Mouse (Mus musculus): ENCODE data around the gene 2010111I01Rik. TPM values are rescaled to one million over a fixed set of nuclear protein-coding genes. Genes with fewer than 3 reads are reported as not detected.

Gene 2010111I01Rik
- polyA plus RNA-seq, 1 experiment from 2014 or later = 30.5 TPM

- Histone ChIP-seq H3K4me1 (replicated peaks; ENCODE audit: control insufficient read depth, insufficient read depth, low read length) (peaks cover 6% of the 10 kb centered on the region), H3K27ac (ENCODE audit: low read length) (no peak overlapping the region), H3K36me3 (ENCODE audit: control insufficient read depth, insufficient read depth) (no peaks in the 10 kb centered on the region), H3K9ac (replicated peaks; ENCODE audit: low read depth, low read length) (no peak overlapping the region), H3K9me3 (ENCODE audit: control insufficient read depth, low read length) (no peaks in the 10 kb centered on the region), H3K4me2 (ENCODE audit: low read length) (no peak overlapping the region), H3K4me3 (replicated peaks; ENCODE audit: low read length) (no peak overlapping the region), H3K27me3 (replicated peaks; ENCODE audit: control insufficient read depth, insufficient read depth, low read length) (no peaks in the 10 kb centered on the region)
- WGBS = 82% methylated on average over 8 of the region's 8 CpGs
- no peak for ATAC-seq
Measured at GRCm38 (mm10) chr13:63249741-63250431, 285.2 kb downstream of the 2010111I01Rik start.

- Histone ChIP-seq H3K4me3 (replicated peaks; ENCODE audit: low read length) (no peak overlapping the region), H3K36me3 (ENCODE audit: control insufficient read depth, insufficient read depth) (no peaks in the 10 kb centered on the region), H3K4me1 (replicated peaks; ENCODE audit: control insufficient read depth, insufficient read depth, low read length) (peaks cover 1% of the 10 kb centered on the region), H3K4me2 (ENCODE audit: low read length) (no peak overlapping the region), H3K9ac (replicated peaks; ENCODE audit: low read depth, low read length) (no peak overlapping the region), H3K27ac (ENCODE audit: low read length) (no peak overlapping the region), H3K27me3 (replicated peaks; ENCODE audit: control insufficient read depth, insufficient read depth, low read length) (no peaks in the 10 kb centered on the region), H3K9me3 (ENCODE audit: control insufficient read depth, low read length) (no peaks in the 10 kb centered on the region)
- 89% methylated on average over 8 of the region's 8 CpGs for WGBS
- no peak for ATAC-seq
Measured at GRCm38 (mm10) chr13:63250441-63250980, 285.8 kb downstream of the 2010111I01Rik start.

GRCm38 (mm10) chr13:63251118-63251889 is 286.6 kb downstream of the 2010111I01Rik start:
- no peak overlapping the region for H3K9ac ChIP-seq (replicated peaks; ENCODE audit: low read depth, low read length)
- no peak for ATAC-seq
- WGBS = 67% methylated on average over 12 of the region's 12 CpGs

GRCm38 (mm10) chr13:63252295-63253010 is 287.8 kb downstream of the 2010111I01Rik start:
- no peaks in the 10 kb centered on the region for H3K4me1 ChIP-seq (replicated peaks; ENCODE audit: control insufficient read depth, insufficient read depth, low read length)
- no peaks in the 10 kb centered on the region for H3K36me3 ChIP-seq (ENCODE audit: control insufficient read depth, insufficient read depth)
- 96% methylated on average over 2 of the region's 2 CpGs for WGBS
- no peak overlapping the region for H3K4me3 ChIP-seq (replicated peaks; ENCODE audit: low read length)
- no peaks in the 10 kb centered on the region for H3K27me3 ChIP-seq (replicated peaks; ENCODE audit: control insufficient read depth, insufficient read depth, low read length)
- H3K9ac ChIP-seq (replicated peaks; ENCODE audit: low read depth, low read length) = no peak overlapping the region
- H3K4me2 ChIP-seq (ENCODE audit: low read length) = no peak overlapping the region
- no peak for ATAC-seq
- no peaks in the 10 kb centered on the region for H3K9me3 ChIP-seq (ENCODE audit: control insufficient read depth, low read length)
- no peak overlapping the region for H3K27ac ChIP-seq (ENCODE audit: low read length)

More at GRCm38 (mm10) chr13:63251118-63251889, 286.6 kb downstream of the 2010111I01Rik start:
- Histone ChIP-seq H3K27me3 (replicated peaks; ENCODE audit: control insufficient read depth, insufficient read depth, low read length) (no peaks in the 10 kb centered on the region), H3K36me3 (ENCODE audit: control insufficient read depth, insufficient read depth) (no peaks in the 10 kb centered on the region), H3K9me3 (ENCODE audit: control insufficient read depth, low read length) (no peaks in the 10 kb centered on the region), H3K4me1 (replicated peaks; ENCODE audit: control insufficient read depth, insufficient read depth, low read length) (no peaks in the 10 kb centered on the region), H3K4me2 (ENCODE audit: low read length) (no peak overlapping the region), H3K4me3 (replicated peaks; ENCODE audit: low read length) (no peak overlapping the region), H3K27ac (ENCODE audit: low read length) (no peak overlapping the region)

- H3K9ac ChIP-seq (replicated peaks; ENCODE audit: low read depth, low read length) = no peak overlapping the region
- H3K36me3 ChIP-seq (ENCODE audit: control insufficient read depth, insufficient read depth) = no peaks in the 10 kb centered on the region
- no peaks in the 10 kb centered on the region for H3K27me3 ChIP-seq (replicated peaks; ENCODE audit: control insufficient read depth, insufficient read depth, low read length)
- H3K4me2 ChIP-seq (ENCODE audit: low read length) = no peak overlapping the region
- H3K4me1 ChIP-seq (replicated peaks; ENCODE audit: control insufficient read depth, insufficient read depth, low read length) = no peaks in the 10 kb centered on the region
- H3K4me3 ChIP-seq (replicated peaks; ENCODE audit: low read length) = no peak overlapping the region
- 85% methylated on average over 5 of the region's 5 CpGs for WGBS
- no peak for ATAC-seq
- no peak overlapping the region for H3K27ac ChIP-seq (ENCODE audit: low read length)
- H3K9me3 ChIP-seq (ENCODE audit: control insufficient read depth, low read length) = no peaks in the 10 kb centered on the region
Measured at GRCm38 (mm10) chr13:63253147-63253546, 288.5 kb downstream of the 2010111I01Rik start.

GRCm38 (mm10) chr13:63253886-63254636 is 289.4 kb downstream of the 2010111I01Rik start:
- Histone ChIP-seq H3K27me3 (replicated peaks; ENCODE audit: control insufficient read depth, insufficient read depth, low read length) (no peaks in the 10 kb centered on the region), H3K4me1 (replicated peaks; ENCODE audit: control insufficient read depth, insufficient read depth, low read length) (no peaks in the 10 kb centered on the region), H3K4me2 (ENCODE audit: low read length) (no peak overlapping the region), H3K9me3 (ENCODE audit: control insufficient read depth, low read length) (no peaks in the 10 kb centered on the region), H3K9ac (replicated peaks; ENCODE audit: low read depth, low read length) (no peak overlapping the region), H3K27ac (ENCODE audit: low read length) (no peak overlapping the region), H3K4me3 (replicated peaks; ENCODE audit: low read length) (no peak overlapping the region), H3K36me3 (ENCODE audit: control insufficient read depth, insufficient read depth) (no peaks in the 10 kb centered on the region)
- WGBS = 91% methylated on average over 7 of the region's 7 CpGs
- no peak for ATAC-seq

GRCm38 (mm10) chr13:63255519-63256011 is 290.9 kb downstream of the 2010111I01Rik start:
- Histone ChIP-seq H3K9ac (replicated peaks; ENCODE audit: low read depth, low read length) (no peak overlapping the region), H3K9me3 (ENCODE audit: control insufficient read depth, low read length) (no peaks in the 10 kb centered on the region), H3K27me3 (replicated peaks; ENCODE audit: control insufficient read depth, insufficient read depth, low read length) (no peaks in the 10 kb centered on the region), H3K36me3 (ENCODE audit: control insufficient read depth, insufficient read depth) (no peaks in the 10 kb centered on the region), H3K4me2 (ENCODE audit: low read length) (no peak overlapping the region), H3K4me1 (replicated peaks; ENCODE audit: control insufficient read depth, insufficient read depth, low read length) (peaks cover 6% of the 10 kb centered on the region), H3K4me3 (replicated peaks; ENCODE audit: low read length) (no peak overlapping the region), H3K27ac (ENCODE audit: low read length) (no peak overlapping the region)
- 77% methylated on average over 5 of the region's 5 CpGs for WGBS
- no peak for ATAC-seq

GRCm38 (mm10) chr13:63256146-63256545 is 291.5 kb downstream of the 2010111I01Rik start:
- no peak for ATAC-seq
- no peaks in the 10 kb centered on the region for H3K27me3 ChIP-seq (replicated peaks; ENCODE audit: control insufficient read depth, insufficient read depth, low read length)
- no peak overlapping the region for H3K4me2 ChIP-seq (ENCODE audit: low read length)
- no peak overlapping the region for H3K9ac ChIP-seq (replicated peaks; ENCODE audit: low read depth, low read length)
- WGBS = 89% methylated on average over 6 of the region's 6 CpGs
- peaks cover 12% of the 10 kb centered on the region for H3K4me1 ChIP-seq (replicated peaks; ENCODE audit: control insufficient read depth, insufficient read depth, low read length)
- H3K9me3 ChIP-seq (ENCODE audit: control insufficient read depth, low read length) = no peaks in the 10 kb centered on the region
- H3K4me3 ChIP-seq (replicated peaks; ENCODE audit: low read length) = no peak overlapping the region
- no peaks in the 10 kb centered on the region for H3K36me3 ChIP-seq (ENCODE audit: control insufficient read depth, insufficient read depth)
- H3K27ac ChIP-seq (ENCODE audit: low read length) = no peak overlapping the region
